Mouse (Mus musculus): ENCODE results near the gene Gm44805.

- no peak for TF ChIP-seq POLR2A (IDR thresholded peaks at IDR 0.05; ENCODE audit: insufficient read depth, low read depth, low read length)
- no peak for TF ChIP-seq CTCF (IDR thresholded peaks at IDR 0.05; ENCODE audit: insufficient read depth, low read depth, low read length)
Measured at GRCm38 (mm10) chr7:19633855-19634254, 47.4 kb downstream of the Gm44805 start.

Measured in olfactory bulb, adult 2 months (tissue).